Comparison of ENCODE assay signal across 8 mouse cellular contexts in genomic region chrX:106027343-106027674, GRCm38 (mm10). TPM values are rescaled to one million over a fixed set of nuclear protein-coding genes. Genes with fewer than 3 reads are reported as not detected.
DNase-seq lines count a peak whose midpoint lies in the region; ATAC-seq and TF ChIP-seq lines count a peak whose summit lies in the region.

No protein-coding gene starts in this region.

- WGBS in heart, embryonic 16.5 days = 18% methylated on average over 8 of the region's 8 CpGs
- 20% methylated on average over 8 of the region's 8 CpGs for WGBS in hindbrain, embryonic 13.5 days
- WGBS in midbrain, embryonic 10.5 days = 23% methylated on average over 8 of the region's 8 CpGs

- peak overlapping the region; percentile 58 for H3K4me2 ChIP-seq in heart, embryonic 16.5 days (ENCODE audit: low read depth, low read length)
- peak overlapping the region; percentile 55 for H3K4me2 ChIP-seq in hindbrain, embryonic 13.5 days

- H3K9ac ChIP-seq in heart, embryonic 16.5 days (ENCODE audit: low read length) = peak overlapping the region; percentile 79
- H3K9ac ChIP-seq in hindbrain, embryonic 13.5 days = peak overlapping the region; percentile 72

- POLR2A ChIA-PET in Patski (lab: Charles Lee) = interaction anchor here (0.6 to 2.0 kb wide), 2 partner anchors 69 to 160 kb away, joined by 3 to 6 read pairs; partner anchors contain the start of gene Pgk1

- intact Hi-C loops in heart, postnatal 25 days (cut with DNase I) = loop anchor here (2.0 to 5.0 kb wide), 4 partner anchors 60 to 160 kb away; partner anchors contain the start of gene Pgk1

- H3K4me3 ChIP-seq in heart, embryonic 16.5 days (ENCODE audit: low read length) = peak overlapping the region; percentile 67
- H3K4me3 ChIP-seq in hindbrain, embryonic 13.5 days = peak overlapping the region; percentile 54
- H3K4me3 ChIP-seq in midbrain, embryonic 10.5 days = peak overlapping the region; percentile 58

- peak overlapping the region; percentile 83 for H3K27ac ChIP-seq in heart, embryonic 16.5 days (ENCODE audit: low read length)
- H3K27ac ChIP-seq in hindbrain, embryonic 13.5 days = peak overlapping the region; percentile 44; the same call in 1 of the 2 replicates
- H3K27ac ChIP-seq in midbrain, embryonic 10.5 days (replicated peaks) = peak overlapping the region; percentile 83

- CTCF ChIA-PET in Patski (lab: Charles Lee) = interaction anchor here (1.0 to 2.2 kb wide), 19 partner anchors 8 to 160 kb away, joined by 3 to 13 read pairs (median 3); partner anchors contain the start of genes Cox7b and Pgk1

- no peaks in the 10 kb centered on the region for H3K27me3 ChIP-seq in heart, embryonic 16.5 days (ENCODE audit: control insufficient read depth, insufficient read depth, low read length)
- peaks cover 18% of the 10 kb centered on the region for H3K27me3 ChIP-seq in Patski
- H3K27me3 ChIP-seq in hindbrain, embryonic 13.5 days = no peaks in the 10 kb centered on the region
- peaks cover 26% of the 10 kb centered on the region for H3K27me3 ChIP-seq in midbrain, embryonic 10.5 days (ENCODE audit: low read depth, poor library complexity, severe bottlenecking)

- ATAC-seq in heart, embryonic 16.5 days (replicated peaks; ENCODE audit: extremely low read depth, insufficient read depth, low FRiP score) = no peak; the same call in 1 of the 2 replicates
- peak; percentile 12 for ATAC-seq in Patski
- ATAC-seq in hindbrain, embryonic 13.5 days (ENCODE audit: low FRiP score) = no peak

- in situ Hi-C loops in Patski (cut with MboI; ENCODE audit: low pct_unique_long_range_greater_than_20kb) = no loop called here

- no peak for DNase-seq in heart, postnatal 25 days (ENCODE audit: low spot score)
- no peak for DNase-seq in Patski (ENCODE audit: low read depth, low spot score)
- DNase-seq in midbrain, embryonic 10.5 days (ENCODE audit: low spot score) = no peak
- DNase-seq in adrenal gland, postnatal 25 days = no peak
- no peak for DNase-seq in spleen, postnatal 36 days (ENCODE audit: low spot score in 2 of 2)
- DNase-seq in B cell, adult 2 months = no peak

- TF ChIP-seq CTCF in Patski (IDR thresholded peaks at IDR 0.05) = no peak

- H3K4me1 ChIP-seq in heart, embryonic 16.5 days (ENCODE audit: control insufficient read depth, insufficient read depth, low read length) = 0 out of 2 replicates have a peak, but pooled peaks cover 3% of the 10 kb centered on the region
- peaks cover 14% of the 10 kb centered on the region for H3K4me1 ChIP-seq in hindbrain, embryonic 13.5 days (replicated peaks)
- H3K4me1 ChIP-seq in midbrain, embryonic 10.5 days = peaks cover 3% of the 10 kb centered on the region; the same call in 1 of the 2 replicates

- peaks cover 2% of the 10 kb centered on the region; the same call in 1 of the 2 replicates for H3K36me3 ChIP-seq in heart, embryonic 16.5 days (ENCODE audit: control insufficient read depth, insufficient read depth)
- no peaks in the 10 kb centered on the region for H3K36me3 ChIP-seq in hindbrain, embryonic 13.5 days
- no peaks in the 10 kb centered on the region for H3K36me3 ChIP-seq in midbrain, embryonic 10.5 days

- no peaks in the 10 kb centered on the region for H3K9me3 ChIP-seq in heart, embryonic 16.5 days (replicated peaks; ENCODE audit: control insufficient read depth, low read length)
- no peaks in the 10 kb centered on the region for H3K9me3 ChIP-seq in hindbrain, embryonic 13.5 days
- no peaks in the 10 kb centered on the region for H3K9me3 ChIP-seq in midbrain, embryonic 10.5 days (replicated peaks)

RNA-seq across cellular contexts. Expression of gene Atp7a, which starts 0.2 kb away (rescaled TPM):
- 10.3 and 12.1 TPM in 2 replicates for polyA plus RNA-seq in heart, embryonic 16.5 days (2015; fragmentation: Nextera tagmentation; extraction: Ambion mirVana)
- 1 to 10 TPM; 7.3 to 7.5 TPM for total RNA-seq in heart, postnatal 25 days (2021)
- 19.9 TPM for polyA plus RNA-seq in Patski (2021)
- polyA plus RNA-seq in hindbrain, embryonic 13.5 days (2015; fragmentation: Nextera tagmentation; extraction: Ambion mirVana) = 17.6 and 17.9 TPM in 2 replicates
- polyA plus RNA-seq in midbrain, embryonic 10.5 days (2016; fragmentation: Nextera tagmentation; extraction: Ambion mirVana) = 19.7 and 22.6 TPM in 2 replicates
- 43.6 and 44.9 TPM in 2 replicates for total RNA-seq in adrenal gland, postnatal 25 days (2021)

RNA-seq across cellular contexts. Expression of gene Cox7b, which starts 11.8 kb away (rescaled TPM):
- 884 and 895 TPM in 2 replicates for polyA plus RNA-seq in heart, embryonic 16.5 days (2015; fragmentation: Nextera tagmentation; extraction: Ambion mirVana)
- total RNA-seq in heart, postnatal 25 days (2021) = 1,000 to 10,000 TPM; 1,708 to 1,778 TPM
- polyA plus RNA-seq in Patski (2021) = 1,256 TPM
- 376 and 403 TPM in 2 replicates for polyA plus RNA-seq in hindbrain, embryonic 13.5 days (2015; fragmentation: Nextera tagmentation; extraction: Ambion mirVana)
- 273 and 288 TPM in 2 replicates for polyA plus RNA-seq in midbrain, embryonic 10.5 days (2016; fragmentation: Nextera tagmentation; extraction: Ambion mirVana)
- total RNA-seq in adrenal gland, postnatal 25 days (2021) = 355 and 360 TPM in 2 replicates

RNA-seq across cellular contexts. Expression of gene Magt1, which starts 15.6 kb away (rescaled TPM):
- 43.5 and 46.5 TPM in 2 replicates for polyA plus RNA-seq in heart, embryonic 16.5 days (2015; fragmentation: Nextera tagmentation; extraction: Ambion mirVana)
- total RNA-seq in heart, postnatal 25 days (2021) = 10 to 100 TPM; 48.0 to 53.4 TPM
- polyA plus RNA-seq in Patski (2021) = 64.4 TPM
- polyA plus RNA-seq in hindbrain, embryonic 13.5 days (2015; fragmentation: Nextera tagmentation; extraction: Ambion mirVana) = 25.5 and 28.0 TPM in 2 replicates
- 43.9 and 47.3 TPM in 2 replicates for polyA plus RNA-seq in midbrain, embryonic 10.5 days (2016; fragmentation: Nextera tagmentation; extraction: Ambion mirVana)
- total RNA-seq in adrenal gland, postnatal 25 days (2021) = 43.5 and 50.5 TPM in 2 replicates
